Mouse (Mus musculus) limb, embryonic 15.5 days (tissue): ENCODE measurements around the gene Adarb1. TPM values are rescaled to one million over a fixed set of nuclear protein-coding genes. Genes with fewer than 3 reads are reported as not detected.

ENCODE experiments used
- ATAC-seq: fragments of 200-750 bp; cut with Nextera tagmentation; 2 replicates; pipeline ENCODE4 v1.8.0; 2017; ENCODE audit warnings: low read depth, moderate TSS enrichment; ENCODE audit not compliant: insufficient number of reproducible peaks, low FRiP score, low TSS enrichment
- H3K27ac ChIP-seq: fragments of 300-500 bp; sonication (generic); 2 replicates; pipeline ENCODE4 v1.5.1; 2015; ENCODE audit warnings: moderate library complexity, mild to moderate bottlenecking, inconsistent platforms
- H3K27me3 ChIP-seq: fragments of 300-500 bp; sonication (generic); 2 replicates; pipeline ENCODE4 v1.6.1; 2015; ENCODE audit warnings: inconsistent platforms
- H3K36me3 ChIP-seq: fragments of 300-500 bp; sonication (generic); 2 replicates; pipeline ENCODE4 v1.6.1; 2015; ENCODE audit warnings: inconsistent platforms
- H3K4me1 ChIP-seq: fragments of 300-500 bp; sonication (generic); 2 replicates; pipeline ENCODE4 v1.6.1; 2015; ENCODE audit warnings: inconsistent platforms
- H3K4me2 ChIP-seq: fragments of 300-500 bp; sonication (generic); 2 replicates; pipeline ENCODE4 v1.6.1; 2015; ENCODE audit warnings: mild to moderate bottlenecking, inconsistent platforms
- H3K4me3 ChIP-seq: fragments of 300-500 bp; sonication (generic); 2 replicates; pipeline ENCODE4 v1.5.1; 2015; ENCODE audit warnings: mild to moderate bottlenecking, inconsistent platforms
- H3K9ac ChIP-seq: fragments of 300-500 bp; sonication (generic); 2 replicates; pipeline ENCODE4 v1.6.1; 2015; ENCODE audit warnings: inconsistent platforms
- H3K9me3 ChIP-seq: fragments of 300-500 bp; sonication (generic); 2 replicates; pipeline ENCODE4 v1.6.1; 2016; ENCODE audit warnings: inconsistent platforms
- WGBS: fragments of 180-500 bp; shearing (Covaris S2); methylation state at CpG from one replicate; pipeline ENCODE4 v1.1.7; 2015; 5-methylcytosine and 5-hydroxymethylcytosine counted together
- polyA plus RNA-seq: library from polyadenylated mRNA; unstranded; fragments of >200 nt; fragmentation: Nextera tagmentation; extraction: Ambion mirVana; gene quantifications from 2 replicates; pipeline ENCODE4 v1.2.1, GENCODE M21; 2015

The Adarb1 gene
- polyA plus RNA-seq, 1 experiment from 2014 or later = 4.8 TPM

DNA sequence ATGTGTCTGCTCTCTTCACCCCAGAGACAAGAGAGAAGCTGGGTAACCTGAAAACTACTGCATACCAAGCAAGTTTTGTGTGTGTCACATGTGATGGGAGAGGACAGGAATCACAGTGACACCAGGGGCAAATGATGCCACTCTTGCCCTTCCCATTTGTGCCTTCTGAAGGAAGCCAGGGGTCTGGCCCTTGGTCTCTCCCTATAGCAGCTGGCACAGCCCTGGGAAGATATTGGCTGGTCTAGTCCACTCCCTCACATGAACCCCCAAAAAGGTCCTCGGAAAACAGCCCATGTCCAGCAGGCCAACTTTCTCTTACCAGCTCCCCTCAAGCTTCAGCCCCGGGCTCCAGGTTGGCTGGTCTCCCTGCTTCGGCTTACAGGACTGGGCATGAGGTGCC lies 113.7 kb downstream of the Adarb1 start:
- Histone ChIP-seq H3K4me3 (no peak overlapping the region), H3K4me2 (no peak overlapping the region), H3K9ac (no peak overlapping the region), H3K27me3 (no peaks in the 10 kb centered on the region), H3K27ac (no peak overlapping the region), H3K36me3 (no peaks in the 10 kb centered on the region), H3K4me1 (no peaks in the 10 kb centered on the region), H3K9me3 (no peaks in the 10 kb centered on the region)
- ATAC-seq = no peak
- WGBS = 87% methylated on average over 3 of the region's 3 CpGs

DNA sequence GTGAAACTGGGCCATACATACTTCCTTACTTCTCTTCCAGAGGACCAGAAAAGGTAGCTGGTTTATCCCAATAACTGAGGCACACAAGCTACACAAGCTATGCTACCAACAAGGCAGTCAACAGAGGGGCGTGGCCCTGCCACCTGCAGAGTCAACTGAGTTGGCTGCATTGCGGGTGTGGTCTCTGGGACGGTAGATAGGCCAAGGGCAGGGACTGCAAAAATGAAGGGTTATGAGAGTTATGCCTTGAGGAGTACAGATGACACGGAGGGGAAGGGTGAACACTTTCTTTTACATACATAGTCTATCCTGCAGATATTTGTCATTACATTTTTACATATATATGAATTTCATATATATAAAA lies 117.2 kb downstream of the Adarb1 start:
- no peaks in the 10 kb centered on the region for H3K4me1 ChIP-seq
- no peak for ATAC-seq
- H3K4me2 ChIP-seq = no peak overlapping the region
- no peaks in the 10 kb centered on the region for H3K27me3 ChIP-seq
- H3K9ac ChIP-seq = no peak overlapping the region
- no peak overlapping the region for H3K27ac ChIP-seq
- H3K4me3 ChIP-seq = no peak overlapping the region
- 81% methylated on average over 4 of the region's 4 CpGs for WGBS
- no peaks in the 10 kb centered on the region for H3K9me3 ChIP-seq
- H3K36me3 ChIP-seq = no peaks in the 10 kb centered on the region

DNA sequence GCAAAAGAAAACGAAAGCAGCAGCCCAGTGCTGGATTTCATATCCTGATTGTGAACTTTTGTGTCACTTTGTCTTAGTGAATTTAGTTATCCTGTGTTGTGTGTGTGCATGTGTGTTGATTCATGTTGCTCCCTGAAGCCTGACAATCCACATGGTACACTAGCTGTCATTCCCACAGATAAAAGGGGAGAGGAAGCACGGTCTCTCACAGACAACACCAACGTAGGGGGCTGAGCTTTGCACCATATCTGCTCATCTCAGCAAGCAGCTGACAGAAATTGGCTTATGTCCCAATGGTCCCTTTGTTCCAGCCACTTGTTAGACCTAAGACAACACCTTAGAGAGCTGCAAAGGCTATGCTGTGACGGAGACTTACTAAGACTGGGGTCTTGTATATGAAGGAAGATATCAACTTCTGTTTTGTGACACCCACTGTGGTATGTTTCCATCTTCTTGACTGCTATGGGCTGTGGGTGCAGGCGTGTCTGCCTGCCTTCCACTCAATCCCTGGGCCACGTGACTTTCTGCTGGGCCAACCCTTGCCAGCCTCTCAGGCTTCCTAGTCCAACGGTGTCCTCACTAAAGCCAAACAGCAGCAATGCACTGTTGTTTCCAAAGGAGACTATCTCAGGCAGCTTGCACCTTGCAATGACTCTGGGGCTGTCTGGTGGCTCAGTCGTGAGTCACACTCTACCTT lies 117.7 kb downstream of the Adarb1 start:
- no peak overlapping the region for H3K9ac ChIP-seq
- WGBS = 75% methylated on average over 8 of the region's 8 CpGs
- H3K4me2 ChIP-seq = no peak overlapping the region
- no peaks in the 10 kb centered on the region for H3K27me3 ChIP-seq
- ATAC-seq = no peak
- no peaks in the 10 kb centered on the region for H3K9me3 ChIP-seq
- H3K4me1 ChIP-seq = no peaks in the 10 kb centered on the region
- H3K27ac ChIP-seq = no peak overlapping the region
- H3K36me3 ChIP-seq = no peaks in the 10 kb centered on the region
- H3K4me3 ChIP-seq = no peak overlapping the region

DNA sequence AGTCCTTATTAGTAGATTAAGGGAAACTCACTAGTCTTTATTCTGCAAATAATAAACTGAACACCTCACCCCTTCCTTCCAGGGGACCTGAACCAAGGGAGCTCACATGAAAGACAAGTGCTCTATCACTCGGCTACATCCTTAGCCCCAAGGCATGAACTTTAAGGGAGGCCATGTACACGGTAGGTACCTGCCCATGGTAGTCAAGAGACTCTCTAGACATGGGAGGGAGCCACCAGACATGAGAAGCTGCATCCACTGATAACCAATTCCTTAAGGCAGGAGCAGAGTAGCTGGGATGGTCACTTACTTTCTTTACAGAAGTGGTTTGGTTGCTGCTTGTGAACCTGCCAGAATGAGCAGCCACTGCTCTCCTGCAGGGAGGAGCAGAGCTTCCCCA lies 118.9 kb downstream of the Adarb1 start:
- 63% methylated on average over 2 of the region's 2 CpGs for WGBS
- ATAC-seq = no peak

DNA sequence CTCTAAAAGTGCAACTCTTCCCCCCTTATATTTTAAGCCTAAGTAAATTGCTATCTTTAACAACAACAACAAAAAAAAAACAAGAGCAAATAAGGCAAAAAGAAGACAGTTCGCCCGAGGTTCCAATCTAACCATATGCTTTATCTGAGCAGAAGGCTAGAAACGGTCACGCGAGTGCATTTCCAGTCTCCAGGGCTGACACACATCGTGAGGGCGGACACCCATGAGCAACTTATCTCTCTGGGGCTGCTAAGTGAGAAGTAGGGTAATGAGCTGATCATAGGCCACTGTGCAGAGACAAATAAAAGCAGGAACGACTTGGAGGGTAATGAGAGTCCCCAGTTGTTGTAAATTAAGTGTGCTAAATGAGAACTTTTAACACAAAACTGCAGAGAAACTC lies 119.4 kb downstream of the Adarb1 start:
- Histone ChIP-seq H3K9ac (no peak overlapping the region), H3K4me1 (no peaks in the 10 kb centered on the region), H3K27me3 (no peaks in the 10 kb centered on the region), H3K27ac (no peak overlapping the region), H3K4me2 (no peak overlapping the region), H3K9me3 (no peaks in the 10 kb centered on the region), H3K4me3 (no peak overlapping the region), H3K36me3 (peaks cover 3% of the 10 kb centered on the region; the same call in 1 of the 2 replicates)
- 81% methylated on average over 8 of the region's 8 CpGs for WGBS
- no peak for ATAC-seq

More for the DNA sequence above, 118.9 kb downstream of the Adarb1 start:
- no peaks in the 10 kb centered on the region for H3K27me3 ChIP-seq
- H3K4me1 ChIP-seq = no peaks in the 10 kb centered on the region
- H3K27ac ChIP-seq = no peak overlapping the region
- no peak overlapping the region for H3K9ac ChIP-seq
- H3K4me3 ChIP-seq = no peak overlapping the region
- no peaks in the 10 kb centered on the region for H3K36me3 ChIP-seq
- H3K4me2 ChIP-seq = no peak overlapping the region
- H3K9me3 ChIP-seq = no peaks in the 10 kb centered on the region

DNA sequence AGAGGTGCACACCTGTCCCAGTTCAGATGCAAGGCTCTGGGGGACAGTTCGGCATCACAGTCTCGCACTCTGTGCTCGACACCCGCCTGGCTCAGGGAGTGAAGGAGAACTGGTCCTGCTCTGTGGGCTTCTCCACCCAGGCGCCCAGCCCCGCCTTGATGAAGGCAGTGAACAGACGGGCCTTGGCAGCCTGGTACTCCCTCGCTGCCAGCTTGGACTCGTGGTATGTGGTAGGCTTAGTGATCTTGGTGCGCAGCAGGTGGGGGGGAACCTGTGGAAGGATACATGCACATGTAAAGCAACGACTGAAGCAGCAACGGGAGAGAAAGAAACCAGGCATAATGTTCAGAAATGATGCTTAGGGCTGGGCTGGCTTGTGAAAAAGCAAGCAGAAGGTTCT lies 123.4 kb downstream of the Adarb1 start:
- H3K27me3 ChIP-seq = no peaks in the 10 kb centered on the region
- no peaks in the 10 kb centered on the region for H3K9me3 ChIP-seq
- peaks cover 4% of the 10 kb centered on the region; the same call in 1 of the 2 replicates for H3K36me3 ChIP-seq
- WGBS = 82% methylated on average over 12 of the region's 12 CpGs
- no peak overlapping the region for H3K4me3 ChIP-seq
- no peak overlapping the region for H3K4me2 ChIP-seq
- H3K27ac ChIP-seq = no peak overlapping the region
- no peak for ATAC-seq
- no peak overlapping the region for H3K9ac ChIP-seq
- no peaks in the 10 kb centered on the region for H3K4me1 ChIP-seq

DNA sequence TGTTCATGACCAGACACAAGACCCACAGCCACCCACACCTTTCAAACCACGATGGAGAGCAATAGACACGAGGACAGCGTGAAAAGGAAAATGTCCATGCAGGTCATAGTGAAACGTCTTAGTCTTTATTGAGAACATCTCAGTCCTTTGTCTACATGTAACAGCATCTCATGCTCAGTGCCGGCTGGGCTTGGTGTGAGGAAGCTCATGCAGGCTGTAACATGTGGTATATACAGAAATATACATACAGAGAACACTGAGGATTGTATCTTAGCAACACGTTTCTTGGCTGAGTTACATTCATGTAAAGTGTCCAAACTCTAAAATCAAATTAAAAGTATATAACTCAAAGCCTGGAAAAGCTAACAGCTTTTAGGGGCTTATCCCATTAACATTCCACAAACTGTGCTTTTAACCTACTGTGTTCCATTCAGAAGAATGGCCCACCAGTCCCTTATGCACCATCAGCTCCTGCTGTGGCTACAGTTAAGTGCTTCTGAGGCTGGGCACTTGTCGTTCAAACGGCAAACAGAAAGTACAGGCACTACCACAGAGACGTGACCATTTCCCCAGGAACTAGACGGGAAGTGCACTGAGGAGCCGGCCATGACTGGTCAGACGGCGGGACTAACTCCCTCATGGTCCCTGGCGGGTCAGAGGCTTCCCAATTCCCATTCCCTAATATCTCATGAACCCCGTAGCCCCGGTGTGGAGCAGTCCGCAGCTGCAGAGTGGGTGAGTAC lies 127.3 kb downstream of the Adarb1 start:
- Histone ChIP-seq H3K9ac (no peak overlapping the region), H3K4me2 (no peak overlapping the region), H3K9me3 (no peaks in the 10 kb centered on the region), H3K4me3 (no peak overlapping the region), H3K36me3 (peaks cover 4% of the 10 kb centered on the region; the same call in 1 of the 2 replicates), H3K27me3 (no peaks in the 10 kb centered on the region), H3K4me1 (0 out of 2 replicates have a peak, but pooled peaks cover 5% of the 10 kb centered on the region), H3K27ac (no peak overlapping the region)
- 63% methylated on average over 17 of the region's 17 CpGs for WGBS
- no peak for ATAC-seq

DNA sequence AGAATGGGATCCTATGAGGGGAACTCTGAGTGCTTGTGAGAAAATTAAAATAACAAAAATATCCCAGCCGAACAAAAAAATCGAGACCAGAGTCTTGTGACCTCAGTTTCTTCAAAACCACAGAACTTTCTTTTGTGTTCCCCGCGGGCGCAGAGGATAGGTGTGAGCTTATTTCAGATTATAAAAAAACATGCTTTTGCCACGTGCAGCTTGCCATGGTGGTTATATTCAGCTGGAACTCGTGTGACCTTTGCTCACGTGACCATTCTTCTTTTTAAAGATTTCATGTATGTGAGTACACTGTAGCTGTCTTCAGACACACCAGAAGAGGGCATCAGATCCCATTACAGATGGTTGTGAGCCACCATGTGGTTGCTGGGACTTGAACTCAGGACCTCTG lies 128.5 kb downstream of the Adarb1 start:
- H3K4me3 ChIP-seq = no peak overlapping the region
- H3K36me3 ChIP-seq = peaks cover 4% of the 10 kb centered on the region; the same call in 1 of the 2 replicates
- no peak overlapping the region for H3K27ac ChIP-seq
- H3K4me2 ChIP-seq = no peak overlapping the region
- ATAC-seq = no peak
- H3K4me1 ChIP-seq = 0 out of 2 replicates have a peak, but pooled peaks cover 9% of the 10 kb centered on the region
- no peaks in the 10 kb centered on the region for H3K27me3 ChIP-seq
- no peak overlapping the region for H3K9ac ChIP-seq
- no peaks in the 10 kb centered on the region for H3K9me3 ChIP-seq
- 84% methylated on average over 8 of the region's 8 CpGs for WGBS

DNA sequence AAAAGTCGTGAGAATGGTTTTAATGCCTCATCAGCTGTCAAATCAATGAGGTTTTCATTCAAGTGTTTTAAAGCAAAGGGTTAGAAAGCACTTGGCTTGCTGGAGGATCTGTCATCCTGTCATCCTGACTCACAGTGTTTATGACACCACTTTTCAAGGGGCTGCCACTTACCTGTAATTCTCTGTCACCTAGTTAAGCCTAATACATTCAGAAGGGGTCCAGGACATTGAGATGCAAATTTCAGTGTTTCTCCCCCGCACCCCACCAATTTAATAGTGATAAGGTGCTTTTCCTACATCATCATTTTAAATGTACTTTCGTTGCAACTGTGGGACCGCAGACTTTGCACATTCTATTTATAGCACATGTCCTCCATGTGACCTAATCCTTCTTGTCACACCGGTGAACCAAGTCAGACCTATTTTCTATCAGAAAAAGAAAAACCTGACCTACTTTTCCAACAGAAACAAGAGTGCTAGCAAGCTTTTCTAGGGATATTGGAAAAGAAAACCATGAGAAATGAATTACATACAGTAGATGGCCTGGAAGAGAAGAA lies 129.4 kb downstream of the Adarb1 start:
- Histone ChIP-seq H3K4me2 (no peak overlapping the region), H3K4me1 (peaks cover 10% of the 10 kb centered on the region; the same call in 1 of the 2 replicates), H3K9me3 (no peaks in the 10 kb centered on the region), H3K27me3 (no peaks in the 10 kb centered on the region), H3K36me3 (peaks cover 1% of the 10 kb centered on the region; the same call in 1 of the 2 replicates), H3K27ac (no peak overlapping the region), H3K9ac (no peak overlapping the region), H3K4me3 (no peak overlapping the region)
- no peak for ATAC-seq
- WGBS = 40% methylated on average over 5 of the region's 5 CpGs

DNA sequence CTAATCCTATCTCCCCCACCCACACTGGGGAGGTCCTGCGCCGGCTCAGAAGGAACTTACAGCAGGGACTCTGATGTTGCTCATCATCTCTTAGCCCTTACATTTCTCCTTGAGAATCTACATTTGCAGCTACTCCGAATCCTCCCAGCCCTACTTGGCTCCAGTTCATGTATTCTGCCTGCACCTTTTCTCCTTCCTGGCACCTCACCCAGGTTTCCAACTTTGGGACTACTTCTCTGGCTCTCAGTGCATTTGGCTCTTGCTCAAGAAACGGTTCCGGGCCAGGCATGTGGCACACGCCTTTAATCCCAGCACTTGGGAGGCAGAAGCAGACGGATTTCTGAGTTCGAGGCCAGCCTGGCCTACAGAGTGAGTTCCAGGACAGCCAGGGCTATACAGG lies 130.4 kb downstream of the Adarb1 start:
- H3K9me3 ChIP-seq = no peaks in the 10 kb centered on the region
- H3K27me3 ChIP-seq = no peaks in the 10 kb centered on the region
- H3K4me2 ChIP-seq = no peak overlapping the region
- no peak overlapping the region for H3K4me3 ChIP-seq
- peaks cover 10% of the 10 kb centered on the region; the same call in 1 of the 2 replicates for H3K4me1 ChIP-seq
- no peak overlapping the region for H3K9ac ChIP-seq
- no peak for ATAC-seq
- no peak overlapping the region for H3K27ac ChIP-seq
- WGBS = 68% methylated on average over 8 of the region's 8 CpGs
- H3K36me3 ChIP-seq = no peaks in the 10 kb centered on the region

DNA sequence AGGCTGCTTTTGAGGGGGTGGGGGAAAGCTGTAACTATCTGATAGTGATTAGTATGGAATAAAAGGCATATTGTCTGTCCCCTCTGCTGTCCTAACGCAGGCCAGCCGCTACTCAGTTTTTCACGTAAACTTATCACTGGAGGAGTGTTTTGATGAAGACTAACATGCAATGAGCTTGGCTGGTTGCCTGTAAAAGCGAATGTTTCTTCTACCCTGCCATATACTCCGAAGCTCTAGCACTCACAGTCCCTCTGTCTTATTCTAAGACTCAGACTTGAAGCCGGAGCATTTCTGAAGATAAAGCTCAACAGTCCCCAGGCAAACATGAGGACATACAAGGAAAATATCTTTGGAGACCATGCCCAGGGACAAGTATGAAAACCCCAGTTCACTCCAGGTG lies 133.2 kb downstream of the Adarb1 start:
- H3K4me2 ChIP-seq = no peak overlapping the region
- H3K9me3 ChIP-seq = no peaks in the 10 kb centered on the region
- H3K36me3 ChIP-seq = no peaks in the 10 kb centered on the region
- 61% methylated on average over 6 of the region's 6 CpGs for WGBS
- H3K27ac ChIP-seq = no peak overlapping the region
- no peak overlapping the region for H3K9ac ChIP-seq
- no peak for ATAC-seq
- H3K27me3 ChIP-seq = 0 out of 2 replicates have a peak, but pooled peaks cover 3% of the 10 kb centered on the region
- no peak overlapping the region for H3K4me3 ChIP-seq
- peaks cover 10% of the 10 kb centered on the region; the same call in 1 of the 2 replicates for H3K4me1 ChIP-seq

DNA sequence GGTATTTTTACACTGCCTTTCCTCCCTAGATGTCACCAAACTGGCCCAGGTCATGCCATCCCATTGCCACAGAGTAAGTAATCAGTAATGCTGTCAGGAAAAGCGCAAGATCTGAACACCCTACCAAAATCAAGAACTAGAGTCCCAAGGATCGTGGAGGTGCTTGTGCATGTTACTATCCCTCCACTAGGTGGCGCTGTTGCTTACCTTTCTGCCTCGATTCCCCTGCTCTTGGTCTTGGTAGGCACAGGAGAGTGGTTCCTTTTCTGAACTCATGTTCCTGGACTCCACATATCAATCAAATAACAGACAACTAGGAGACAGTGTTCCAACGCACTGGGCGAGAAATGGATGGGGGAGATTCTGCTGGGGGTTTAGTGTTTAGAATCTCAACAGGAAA lies 135.2 kb downstream of the Adarb1 start:
- H3K27me3 ChIP-seq = 0 out of 2 replicates have a peak, but pooled peaks cover 3% of the 10 kb centered on the region
- WGBS = 17% methylated on average over 6 of the region's 6 CpGs
- H3K4me1 ChIP-seq = peaks cover 10% of the 10 kb centered on the region; the same call in 1 of the 2 replicates
- no peaks in the 10 kb centered on the region for H3K9me3 ChIP-seq
- H3K9ac ChIP-seq = no peak overlapping the region
- H3K4me3 ChIP-seq = no peak overlapping the region
- H3K36me3 ChIP-seq = no peaks in the 10 kb centered on the region
- no peak overlapping the region for H3K27ac ChIP-seq
- ATAC-seq = no peak
- no peak overlapping the region for H3K4me2 ChIP-seq
